Mouse (Mus musculus) gastrocnemius, postnatal 36 days (tissue): ENCODE measurements around the gene Arvcf. TPM values are rescaled to one million over a fixed set of nuclear protein-coding genes. Genes with fewer than 3 reads are reported as not detected.

Experiments
- DNase-seq, 2 experiments: peaks; one replicate each; pipeline ENCODE4 v3.0.0; 2022
- intact Hi-C: fragments of 180-260 bp; cut with DNase I; formaldehyde crosslinking; loops from one replicate; pipeline ENCODE4 v1.15.1; 2025
- total RNA-seq, 2 experiments: library from RNA; stranded (reverse); gene quantifications; 2 replicates each; pipeline ENCODE4 v1.2.3; 2021

Arvcf gene
- total RNA-seq, 2 experiments from 2014 or later, result 10.2 to 14.3 TPM

DNA sequence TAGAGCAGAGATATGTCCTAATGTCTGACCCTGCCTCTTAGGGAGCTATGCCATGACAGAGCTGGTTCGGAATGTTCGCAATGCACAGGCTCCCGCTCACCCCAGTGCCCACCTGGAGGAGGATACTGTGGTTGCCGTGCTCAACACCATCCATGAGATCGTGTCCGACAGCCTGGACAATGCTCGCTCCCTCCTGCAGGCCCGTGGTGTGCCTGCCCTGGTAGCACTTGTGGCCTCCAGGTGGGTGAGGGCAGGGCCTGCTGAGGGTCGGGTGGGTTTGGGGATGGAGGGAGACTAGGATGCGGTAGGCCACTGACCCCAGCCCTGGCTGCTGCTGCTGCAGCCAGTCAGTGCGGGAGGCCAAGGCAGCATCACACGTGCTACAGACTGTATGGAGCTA, 55.3 kb downstream of the Arvcf start:
- intact Hi-C loops, result no loop called here
- DNase-seq, result no peak

DNA sequence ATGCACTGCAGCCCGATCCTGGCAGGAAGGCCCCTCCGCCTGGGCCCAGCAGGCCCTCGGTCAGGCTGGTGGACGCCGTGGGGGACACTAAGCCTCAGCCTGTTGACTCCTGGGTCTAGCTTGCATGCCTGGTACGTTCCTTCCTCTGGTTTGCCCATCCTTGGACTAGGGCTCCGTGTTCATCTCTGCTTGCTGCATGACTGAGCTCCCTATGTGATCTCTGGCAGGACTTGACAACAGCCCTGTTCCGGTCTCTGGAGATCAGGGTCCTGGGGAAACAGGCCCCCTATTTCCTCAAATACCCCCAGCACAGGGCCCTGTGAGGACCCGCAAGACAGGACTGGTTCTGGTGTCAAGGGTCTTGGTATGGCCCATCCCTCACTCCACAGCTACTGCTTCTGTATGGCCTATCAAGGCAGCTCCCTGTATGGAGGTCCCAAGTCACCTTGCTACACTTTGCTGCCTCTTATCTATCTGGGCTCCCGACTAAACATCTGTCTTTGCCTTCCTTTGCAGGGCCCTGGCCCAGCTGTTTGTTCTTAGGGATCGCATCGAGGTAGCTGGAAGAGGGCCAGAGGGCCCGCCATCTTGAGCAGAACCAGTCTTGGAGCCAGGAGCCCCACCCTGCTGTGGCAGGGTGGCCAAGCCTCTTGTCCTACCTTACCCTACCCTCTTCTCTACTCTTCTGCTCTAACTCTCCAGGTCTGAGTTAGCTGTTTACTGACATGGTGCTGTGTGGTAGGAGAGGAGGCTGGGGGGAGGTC, 57.3 kb downstream of the Arvcf start:
- intact Hi-C loops, result no loop called here
- DNase-seq, result no peak

DNA sequence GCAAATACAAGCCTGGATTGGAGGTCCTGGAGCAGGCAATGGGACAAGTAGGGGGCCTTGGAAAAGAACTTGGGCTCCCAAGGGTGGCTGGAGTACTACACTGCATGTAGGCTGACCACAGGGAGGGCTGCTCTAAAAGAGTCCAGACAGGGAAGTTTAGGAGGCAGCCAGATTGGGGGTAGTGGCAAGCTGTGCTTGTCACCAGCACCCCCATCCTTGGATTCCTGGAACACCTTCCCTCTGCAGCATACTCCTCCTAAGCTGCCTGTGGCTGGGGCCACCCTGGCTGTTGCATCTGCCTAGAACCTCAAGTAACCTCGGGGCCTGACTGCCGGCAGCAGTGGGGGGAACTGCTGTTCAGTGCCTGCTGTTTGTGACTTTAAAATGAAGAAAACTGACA, 57.9 kb downstream of the Arvcf start:
- DNase-seq, result no peak

DNA sequence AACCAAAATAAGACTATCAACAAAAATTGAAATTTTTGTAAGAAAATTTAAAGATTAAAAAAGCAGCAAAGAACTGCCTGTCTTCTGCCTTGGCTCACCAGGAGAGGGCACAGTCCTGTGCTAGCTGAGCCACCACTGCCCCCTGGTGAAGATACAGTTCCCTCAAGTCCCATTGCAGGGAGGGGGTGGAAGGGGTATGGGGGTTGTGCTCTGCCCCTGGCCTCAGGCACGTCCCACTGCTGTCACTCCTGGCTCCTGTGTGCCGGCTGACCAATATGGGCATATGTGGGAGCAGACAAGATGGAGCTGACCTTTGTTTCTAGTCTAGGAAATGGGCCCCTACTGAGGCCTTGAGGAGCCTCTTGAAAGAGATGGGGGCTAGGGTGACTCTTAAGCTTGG, 58.3 kb downstream of the Arvcf start:
- intact Hi-C loops, result loop anchor here (1.0 kb wide), 1 partner anchor 55 kb away; no protein-coding TSS in a partner anchor
- DNase-seq, result peak in 1 of 2 experiments; percentile 52

More for the DNA sequence above, 57.9 kb downstream of the Arvcf start:
- intact Hi-C loops, result loop anchor here (1.0 kb wide), 1 partner anchor 55 kb away; no protein-coding TSS in a partner anchor

DNA sequence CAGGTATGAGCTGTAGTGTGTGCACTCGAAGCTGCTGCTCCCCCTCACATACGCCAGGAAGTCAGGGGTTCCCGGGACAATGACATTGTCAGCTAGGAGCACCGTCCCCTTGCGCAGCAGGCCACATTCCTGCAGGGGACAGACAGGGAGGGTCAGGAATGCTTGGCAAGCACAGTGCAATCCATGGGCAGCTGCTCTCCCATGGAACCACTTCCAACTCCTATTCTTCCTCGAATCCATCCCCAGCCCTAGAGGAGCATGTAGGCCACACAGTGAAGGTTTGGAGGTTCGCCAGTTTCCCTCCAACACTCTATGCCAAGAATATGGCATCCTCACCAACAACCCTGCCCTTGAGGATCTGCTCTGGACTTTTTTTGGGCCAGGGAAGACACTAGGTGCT, 59.9 kb downstream of the Arvcf start:
- no peak for DNase-seq
- intact Hi-C loops, result no loop called here

DNA sequence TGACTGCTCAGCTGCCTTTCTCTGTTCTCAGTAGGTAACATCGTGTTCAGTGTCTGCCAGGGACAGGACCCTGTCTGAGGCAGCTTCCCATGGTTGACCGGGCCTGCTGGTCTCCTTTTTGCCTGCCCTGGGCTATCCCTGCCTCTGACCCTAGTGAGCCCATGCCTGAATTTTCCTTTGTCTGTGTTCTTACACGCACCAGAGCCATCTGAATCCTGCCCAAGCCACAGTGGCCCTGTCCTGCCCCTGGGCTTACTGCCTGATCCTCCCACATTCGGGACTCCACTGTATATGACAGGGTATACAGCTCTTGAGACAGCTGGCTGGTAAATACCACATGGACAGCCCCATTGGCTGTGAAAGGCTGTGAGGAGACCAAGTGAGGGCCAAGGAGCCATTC, 61.8 kb downstream of the Arvcf start:
- intact Hi-C loops, result no loop called here
- no peak for DNase-seq

DNA sequence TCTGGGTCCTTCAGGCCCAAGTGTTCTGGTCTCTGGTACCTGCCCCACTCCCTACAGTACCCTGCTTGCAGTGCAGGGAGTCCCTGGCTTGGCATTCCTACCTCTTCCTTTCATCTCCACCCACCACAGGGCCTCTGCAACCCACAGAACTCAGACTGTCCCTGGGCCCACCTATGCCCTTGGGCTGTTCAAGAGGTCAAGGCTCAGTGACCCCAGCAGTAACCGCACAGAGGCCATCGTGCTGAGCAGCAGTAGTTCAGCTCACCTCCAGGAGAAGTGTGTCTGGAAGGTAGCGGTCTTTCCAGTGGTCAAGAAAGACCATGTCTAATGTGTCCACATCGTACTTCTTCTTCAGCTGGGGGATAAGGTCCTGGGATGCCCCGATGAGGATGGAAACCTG, 62.4 kb downstream of the Arvcf start:
- intact Hi-C loops, result no loop called here

DNA sequence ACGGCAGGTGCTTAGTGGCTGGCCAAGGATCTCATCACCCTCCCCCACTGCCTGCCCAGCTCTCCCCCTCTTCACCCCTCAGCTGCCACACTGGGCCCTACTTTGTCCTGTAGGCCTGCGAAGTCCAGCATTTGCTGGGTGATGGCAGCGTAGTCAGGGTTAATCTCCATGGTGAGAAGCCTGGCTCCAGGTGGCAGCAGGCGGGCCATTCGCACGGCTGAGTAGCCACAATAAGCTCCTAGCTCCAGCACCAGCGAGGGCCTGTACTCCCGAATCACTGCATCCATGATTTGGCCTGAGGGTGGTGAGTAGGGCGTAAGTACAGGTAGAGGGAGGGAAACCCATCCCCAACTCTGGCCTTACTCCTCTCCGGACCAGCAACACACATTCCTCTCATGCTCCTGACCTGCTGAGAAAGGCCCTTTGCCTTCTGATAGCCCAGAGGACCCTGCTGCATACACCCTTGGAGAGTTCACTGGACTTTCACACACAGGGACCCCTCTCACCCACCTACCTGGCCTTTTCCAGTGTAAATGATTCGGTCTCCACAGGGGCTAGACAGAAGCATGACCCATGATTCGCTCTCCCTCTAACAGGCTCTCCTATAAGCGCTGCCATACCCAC, 63.2 kb downstream of the Arvcf start:
- no peak for DNase-seq
- intact Hi-C loops, result no loop called here

More for the DNA sequence above, 62.4 kb downstream of the Arvcf start:
- no peak for DNase-seq

DNA sequence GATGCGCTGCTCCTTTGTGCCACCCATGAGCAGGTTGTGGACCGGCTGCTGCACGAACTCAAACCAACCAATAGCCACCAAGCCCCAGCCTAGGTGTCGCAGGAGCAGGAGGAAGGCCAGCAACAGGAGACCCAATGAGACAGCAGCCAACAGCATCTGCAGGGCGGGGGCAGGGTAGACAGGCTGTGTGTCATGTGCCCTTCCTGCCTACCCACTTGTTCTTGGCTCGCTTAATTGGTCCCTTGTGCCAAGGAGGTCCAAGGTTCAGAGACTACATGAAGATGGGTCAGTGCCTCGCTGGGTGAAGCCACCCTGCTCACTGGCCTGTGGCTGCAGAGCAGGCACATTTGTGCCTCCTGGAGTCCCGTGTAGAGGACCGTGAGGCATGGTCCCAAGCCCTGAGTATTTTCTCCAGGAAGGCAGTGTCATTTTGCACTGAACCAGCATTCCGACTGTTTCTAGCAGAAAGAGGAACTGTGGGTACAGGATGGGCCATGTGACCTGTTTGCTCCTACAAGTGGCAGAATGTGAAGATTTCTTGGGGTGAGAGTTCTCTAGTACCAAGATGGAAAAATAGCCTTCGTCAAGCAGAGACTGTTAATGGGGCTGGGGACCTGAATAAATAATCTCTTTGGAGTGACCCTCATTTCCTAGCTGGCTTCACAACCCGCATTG, 64.0 kb downstream of the Arvcf start:
- intact Hi-C loops, result no loop called here
- DNase-seq, result peak in 1 of 2 experiments; percentile 66

DNA sequence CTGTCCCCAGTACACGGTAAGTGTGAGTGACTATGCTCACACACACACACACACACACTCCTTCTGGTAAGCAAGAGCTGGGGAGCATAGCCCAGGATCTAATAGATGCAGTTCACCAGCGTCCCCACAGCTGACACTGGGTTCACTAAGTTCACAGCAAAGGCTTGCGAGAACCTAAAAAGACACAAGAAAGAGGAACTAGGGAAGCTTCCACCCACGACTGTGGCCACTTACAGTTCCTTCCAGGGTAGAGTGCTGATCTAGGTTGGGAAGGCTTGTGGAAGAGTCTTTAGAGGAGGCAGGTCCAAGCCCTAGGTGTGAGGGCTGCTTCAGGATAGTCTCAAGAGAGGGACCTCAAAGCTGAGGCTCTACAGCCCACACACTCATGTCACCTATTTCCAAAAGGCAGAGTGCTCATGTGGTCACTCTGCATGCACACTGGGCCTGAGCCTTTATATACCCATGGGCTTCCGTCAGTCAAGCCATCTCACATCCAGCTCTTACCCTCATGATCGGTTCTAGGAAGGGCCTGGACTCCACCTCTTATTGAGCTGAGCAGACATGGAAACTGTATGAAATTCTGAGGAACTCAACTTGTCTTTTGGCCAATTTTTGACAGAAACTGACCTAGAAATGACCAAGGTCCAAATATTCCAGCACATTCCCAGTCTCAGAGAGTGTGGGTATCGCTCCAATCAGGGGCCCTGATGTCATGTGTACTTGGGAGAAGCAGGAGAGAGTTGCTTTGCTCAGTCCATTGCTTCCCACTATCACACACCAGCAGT, 65.2 kb downstream of the Arvcf start:
- no peak for DNase-seq
- intact Hi-C loops, result no loop called here

DNA sequence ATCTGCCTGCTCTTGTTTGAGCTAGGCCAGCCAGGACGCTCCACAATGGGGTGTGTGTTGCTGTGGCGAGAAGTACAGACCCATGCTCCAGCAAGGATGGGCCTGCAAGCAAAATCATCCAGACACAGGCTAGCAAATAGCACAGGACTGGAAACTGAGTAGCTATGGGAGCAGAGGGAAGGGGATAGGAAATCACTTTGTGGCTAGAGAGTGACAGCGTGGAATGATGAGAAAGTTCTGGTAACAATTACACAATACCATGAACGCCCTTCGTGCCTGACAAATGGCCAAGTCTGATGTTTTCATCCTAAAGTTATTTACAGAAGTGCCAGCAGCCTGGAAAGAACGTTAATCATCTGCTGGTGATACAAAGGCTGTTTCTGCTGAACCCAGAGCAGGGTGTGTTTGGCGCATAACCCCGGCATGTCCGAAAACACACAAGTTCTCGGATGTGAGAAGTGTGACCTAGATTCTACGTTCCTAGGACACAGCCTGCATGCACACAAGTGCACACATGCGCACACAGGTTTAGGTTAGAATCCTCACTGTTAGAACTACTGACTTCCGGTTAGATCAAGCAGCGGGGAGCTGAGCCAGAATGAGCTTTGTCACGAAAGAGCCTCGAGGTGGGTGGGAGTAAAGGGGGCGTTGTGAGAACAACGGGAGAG, 68.2 kb downstream of the Arvcf start:
- peak; percentile 37 to 44 for DNase-seq
- intact Hi-C loops, result no loop called here

DNA sequence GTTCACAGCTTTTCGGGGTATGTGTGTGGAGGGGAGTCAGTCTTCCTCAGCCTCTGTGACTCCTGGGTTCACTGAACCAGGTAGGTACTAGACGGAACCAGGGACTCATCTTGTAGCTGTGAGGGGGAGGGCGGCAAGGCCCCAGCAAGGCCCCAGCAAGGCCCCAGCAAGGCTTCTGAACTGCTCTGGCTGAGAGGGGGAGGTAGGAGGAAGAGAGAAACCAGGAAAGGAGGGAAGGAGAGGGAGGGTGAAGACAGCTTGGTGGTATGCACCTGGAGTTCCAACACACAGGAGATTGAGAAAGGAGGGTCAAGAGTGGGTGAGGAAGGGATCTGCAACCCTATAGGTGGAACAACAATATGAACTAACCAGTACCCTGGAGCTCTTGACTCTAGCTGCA, 68.9 kb downstream of the Arvcf start:
- intact Hi-C loops, result no loop called here
- DNase-seq, result no peak

DNA sequence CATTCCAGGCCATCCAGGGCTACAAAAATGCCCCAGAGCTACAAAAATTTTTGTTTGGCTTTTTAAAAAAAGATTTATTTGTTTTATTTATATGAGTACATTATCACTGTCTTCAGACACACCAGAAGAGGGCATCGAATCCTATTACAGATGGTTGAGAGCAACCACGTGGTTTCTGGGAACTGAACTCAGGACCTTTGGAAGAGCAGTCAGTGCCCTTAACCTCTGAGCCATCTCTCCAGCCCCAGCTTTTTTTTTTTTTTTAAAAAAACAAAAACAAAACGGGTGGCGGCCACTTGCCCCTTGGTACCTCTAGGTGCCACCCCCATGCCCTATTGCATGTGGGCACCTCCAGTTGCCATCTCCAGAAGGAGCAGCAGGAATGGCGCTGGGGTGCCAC, 69.5 kb downstream of the Arvcf start:
- DNase-seq, result no peak

DNA sequence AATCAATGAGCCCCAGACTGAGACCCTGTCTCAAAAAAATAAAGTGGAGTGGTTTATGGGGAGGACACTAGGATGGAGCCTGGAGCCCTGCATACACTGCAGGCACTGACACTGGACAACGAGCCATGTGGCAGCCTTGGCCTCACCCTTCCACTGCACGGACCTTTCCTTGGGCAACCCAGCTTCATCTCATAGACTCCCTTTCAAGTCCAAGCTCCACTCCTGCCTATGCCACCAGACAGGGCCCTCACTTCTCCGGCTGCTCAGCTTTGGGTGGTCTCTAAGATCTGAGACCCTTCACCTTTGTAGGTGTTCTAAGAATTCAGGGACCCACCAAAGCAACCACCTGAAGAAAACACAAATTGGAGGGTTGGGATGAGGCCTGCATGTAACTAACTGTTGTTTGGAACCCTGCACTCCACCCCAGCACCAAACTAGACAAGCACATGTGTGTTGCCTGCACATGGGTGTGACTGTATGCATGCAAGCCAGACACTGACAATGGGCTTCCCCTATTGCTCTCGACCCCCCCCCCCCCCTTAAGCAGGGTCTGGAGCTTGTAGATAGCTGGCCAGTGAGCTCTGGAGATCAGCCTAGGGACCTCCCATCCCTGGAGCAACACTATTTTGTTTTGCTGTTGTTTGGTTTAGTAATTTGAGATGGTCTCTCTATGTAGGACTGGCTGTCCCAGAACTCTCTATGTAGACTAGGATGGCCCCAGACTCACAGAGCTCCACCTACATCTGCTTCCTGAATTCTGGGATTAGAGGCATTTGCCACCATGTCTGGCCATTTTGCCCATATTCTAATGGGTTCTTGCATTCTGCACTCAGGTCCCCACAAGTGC, 71.0 kb downstream of the Arvcf start:
- intact Hi-C loops, result no loop called here
- DNase-seq, result no peak

More for the DNA sequence above, 69.5 kb downstream of the Arvcf start:
- intact Hi-C loops, result no loop called here

DNA sequence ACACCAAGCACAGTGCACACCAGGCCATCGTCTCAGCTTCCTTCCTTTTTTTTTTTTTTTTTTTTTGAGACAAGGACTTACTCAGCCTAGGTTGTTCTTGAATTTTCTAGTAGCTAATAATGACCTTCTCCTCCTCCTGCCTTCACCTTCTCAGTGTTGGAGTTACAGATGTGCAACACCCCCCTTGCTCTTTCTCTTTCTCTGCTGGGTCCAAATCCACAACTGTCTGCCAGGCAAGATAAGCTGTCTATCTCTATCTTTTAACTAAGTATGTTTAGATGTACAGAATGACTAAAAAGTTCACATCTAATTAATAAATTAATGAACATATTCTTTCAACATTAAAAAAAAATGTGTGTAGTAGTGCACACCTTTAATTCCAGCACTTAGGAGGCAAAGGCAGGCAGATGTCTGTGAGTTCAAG, 71.6 kb downstream of the Arvcf start:
- intact Hi-C loops, result no loop called here
- DNase-seq, result no peak

DNA sequence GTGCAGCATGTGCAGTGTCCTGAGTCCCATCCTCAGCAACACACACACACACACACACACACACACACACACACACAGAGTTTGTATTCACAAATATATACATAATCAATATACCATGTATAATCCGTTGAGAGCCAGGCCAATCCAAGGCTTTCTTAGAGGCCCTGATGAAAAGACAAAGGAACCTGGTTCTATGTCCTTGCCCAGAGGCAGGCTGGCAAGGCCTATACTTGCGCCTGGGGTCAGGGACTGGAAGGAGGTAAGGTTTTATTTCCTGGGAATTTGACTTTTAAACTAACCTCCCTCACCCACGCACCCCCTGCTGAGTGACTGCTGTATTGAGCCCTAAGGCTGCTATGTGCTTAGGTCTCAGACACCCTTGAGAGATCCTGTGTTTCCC, 72.6 kb downstream of the Arvcf start:
- no peak for DNase-seq
- intact Hi-C loops, result no loop called here

DNA sequence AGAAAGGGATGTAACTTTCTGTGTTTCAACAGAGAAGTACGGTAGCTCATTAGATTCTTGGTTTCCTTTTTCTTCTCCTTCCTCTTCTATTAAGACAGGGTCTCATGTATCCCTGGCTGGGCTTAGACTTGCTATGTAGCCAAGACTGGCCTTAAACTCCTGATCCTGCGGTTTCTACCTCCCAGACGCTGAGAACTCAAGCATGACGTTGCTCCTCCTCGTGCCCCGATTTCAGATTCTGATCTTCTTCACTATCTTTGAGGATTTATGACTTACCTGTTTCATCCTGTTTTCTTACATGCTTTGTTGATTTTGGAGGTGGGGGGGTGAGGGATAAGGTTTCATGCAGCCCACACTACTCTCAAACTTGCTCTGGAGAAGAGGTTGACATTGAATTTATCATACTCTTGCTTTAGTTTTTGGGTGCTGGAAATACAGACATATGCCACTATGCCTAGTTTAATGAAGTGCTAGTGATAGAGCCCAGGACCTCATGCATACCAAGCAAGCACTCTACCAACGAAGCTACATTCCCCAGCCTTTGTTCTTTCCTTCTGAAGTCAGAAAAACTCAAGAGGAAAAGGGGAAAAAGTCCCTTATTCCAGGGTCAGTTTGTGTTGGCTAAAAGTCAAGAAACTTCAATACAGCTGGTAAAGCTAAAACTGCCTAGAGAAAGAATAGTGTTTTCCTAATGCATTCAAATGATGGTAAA, 75.4 kb downstream of the Arvcf start:
- intact Hi-C loops, result no loop called here
- DNase-seq, result no peak

DNA sequence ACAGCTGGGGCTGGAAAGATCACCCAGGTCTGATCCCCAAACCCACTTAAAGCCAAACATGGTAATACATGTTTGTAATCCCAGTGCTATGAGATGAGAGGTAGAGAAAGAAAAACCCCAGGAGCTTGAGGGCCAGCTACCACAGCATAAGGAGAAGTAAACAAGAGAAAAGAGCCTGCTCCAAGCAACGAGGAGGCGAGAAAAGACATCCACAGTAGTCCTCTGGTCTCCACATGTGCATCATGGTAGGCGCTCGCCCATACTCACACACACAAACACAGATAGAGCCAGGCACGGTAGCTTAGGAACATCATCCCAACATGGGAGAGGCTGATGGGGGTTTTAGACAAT, 75.9 kb downstream of the Arvcf start:
- intact Hi-C loops, result no loop called here
- no peak for DNase-seq
